Mouse (Mus musculus): ENCODE measurements at regions not wholly inside any gene's neighbourhood (a gene's known extent, or its start where the extent isn't known, plus 50 kb on each side); places are given as distances from the start of the nearest gene placed in this dataset.

- Histone ChIP-seq H3K27me3 (ENCODE audit: control insufficient read depth, insufficient read depth, insufficient read length) (no peaks in the 10 kb centered on the region), H3K4me3 (no peak overlapping the region), H3K79me2 (ENCODE audit: control insufficient read depth, insufficient read depth) (no peaks in the 10 kb centered on the region), H3K4me2 (ENCODE audit: low read depth) (no peak overlapping the region), H3ac (ENCODE audit: control insufficient read depth, insufficient read length) (no peak overlapping the region), H3K36me3 (ENCODE audit: control insufficient read depth, insufficient read depth) (no peaks in the 10 kb centered on the region)
- no peak for TF ChIP-seq REST (IDR thresholded peaks at IDR 0.05; ENCODE audit: insufficient read depth, insufficient read length)
- TF ChIP-seq POLR2A (IDR thresholded peaks at IDR 0.05; ENCODE audit: insufficient read length, low read depth) = no peak
- TF ChIP-seq MAX (IDR thresholded peaks at IDR 0.05; ENCODE audit: low read depth) = no peak
- no peak for TF ChIP-seq MYOD1 (IDR thresholded peaks at IDR 0.05; ENCODE audit: control insufficient read depth in 1 of 3, insufficient read length in 2 of 3, low read depth in 2 of 3)
- no peak for TF ChIP-seq SRF (IDR thresholded peaks at IDR 0.05; ENCODE audit: control insufficient read depth, insufficient read length, low read depth)
- TF ChIP-seq E2F4 (IDR thresholded peaks at IDR 0.05; ENCODE audit: insufficient read depth) = no peak
- TF ChIP-seq CEBPB (IDR thresholded peaks at IDR 0.05; ENCODE audit: insufficient read depth, poor library complexity, severe bottlenecking) = no peak
- no peak for TF ChIP-seq TCF3 (IDR thresholded peaks at IDR 0.05; ENCODE audit: insufficient read length, low read depth)
- no peak for TF ChIP-seq MYOG (IDR thresholded peaks at IDR 0.05; ENCODE audit: control insufficient read depth in 1 of 3, insufficient read depth in 1 of 3, insufficient read length in 2 of 3, low read depth in 2 of 3)
- TF ChIP-seq USF1 (IDR thresholded peaks at IDR 0.05; ENCODE audit: low read depth) = no peak
These were observed 205.1 kb upstream of the Epha3 start for GRCm38 (mm10) chr16:64068787-64069673.

GRCm38 (mm10) chr16:64062584-64062983 is 198.6 kb upstream of the Epha3 start:
- Histone ChIP-seq H3K4me3 (no peak overlapping the region), H3ac (ENCODE audit: control insufficient read depth, insufficient read length) (no peak overlapping the region), H3K4me2 (ENCODE audit: low read depth) (no peak overlapping the region), H3K79me2 (ENCODE audit: control insufficient read depth, insufficient read depth) (no peaks in the 10 kb centered on the region), H3K27me3 (ENCODE audit: control insufficient read depth, insufficient read depth, insufficient read length) (no peaks in the 10 kb centered on the region), H3K36me3 (ENCODE audit: control insufficient read depth, insufficient read depth) (no peaks in the 10 kb centered on the region)
- TF ChIP-seq SRF (IDR thresholded peaks at IDR 0.05; ENCODE audit: control insufficient read depth, insufficient read length, low read depth) (no peak), MYOD1 (IDR thresholded peaks at IDR 0.05; ENCODE audit: control insufficient read depth in 1 of 3, insufficient read length in 2 of 3, low read depth in 2 of 3) (no peak)

DNA sequence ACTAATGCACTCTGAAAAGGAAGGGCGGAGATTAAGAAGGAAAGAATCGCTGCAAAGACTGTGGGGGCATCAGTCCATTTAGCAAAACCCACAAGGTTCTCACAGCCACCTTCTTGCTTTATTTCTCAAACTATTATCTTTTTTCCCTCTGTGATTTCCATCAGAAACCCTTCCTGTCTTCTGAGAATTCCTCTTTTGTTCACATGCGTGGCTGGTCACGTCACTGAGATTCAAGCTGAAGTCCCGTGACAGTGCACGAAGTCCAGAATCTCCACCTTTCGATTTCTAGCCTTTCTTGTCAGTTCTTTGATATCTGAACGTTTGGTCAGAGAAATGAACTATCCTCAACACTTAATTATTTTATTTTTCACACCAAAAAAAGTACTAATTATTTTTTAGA is 194.7 kb upstream of the Epha3 start:
- Histone ChIP-seq H3K36me3 (ENCODE audit: control insufficient read depth, insufficient read depth) (no peaks in the 10 kb centered on the region), H3K27me3 (ENCODE audit: control insufficient read depth, insufficient read depth, insufficient read length) (no peaks in the 10 kb centered on the region), H3K4me3 (no peak overlapping the region), H3K79me2 (ENCODE audit: control insufficient read depth, insufficient read depth) (no peaks in the 10 kb centered on the region), H3ac (ENCODE audit: control insufficient read depth, insufficient read length) (no peak overlapping the region), H3K4me2 (ENCODE audit: low read depth) (no peak overlapping the region)
- no peak for TF ChIP-seq CEBPB (IDR thresholded peaks at IDR 0.05; ENCODE audit: insufficient read depth, poor library complexity, severe bottlenecking)
- TF ChIP-seq POLR2A (IDR thresholded peaks at IDR 0.05; ENCODE audit: insufficient read length, low read depth) = no peak
- no peak for TF ChIP-seq TCF3 (IDR thresholded peaks at IDR 0.05; ENCODE audit: insufficient read length, low read depth)
- TF ChIP-seq MAX (IDR thresholded peaks at IDR 0.05; ENCODE audit: low read depth) = no peak
- TF ChIP-seq MYOG (IDR thresholded peaks at IDR 0.05; ENCODE audit: control insufficient read depth in 1 of 3, insufficient read depth in 1 of 3, insufficient read length in 2 of 3, low read depth in 2 of 3) = no peak
- TF ChIP-seq TCF12 (IDR thresholded peaks at IDR 0.05; ENCODE audit: insufficient read depth, poor library complexity, severe bottlenecking) = no peak
- no peak for TF ChIP-seq MYOD1 (IDR thresholded peaks at IDR 0.05; ENCODE audit: control insufficient read depth in 1 of 3, insufficient read length in 2 of 3, low read depth in 2 of 3)
- TF ChIP-seq USF1 (IDR thresholded peaks at IDR 0.05; ENCODE audit: low read depth) = no peak
- no peak for TF ChIP-seq E2F4 (IDR thresholded peaks at IDR 0.05; ENCODE audit: insufficient read depth)
- TF ChIP-seq POLR2AphosphoS2 (IDR thresholded peaks at IDR 0.05; ENCODE audit: insufficient read length, low read depth) = no peak
- no peak for TF ChIP-seq SRF (IDR thresholded peaks at IDR 0.05; ENCODE audit: control insufficient read depth, insufficient read length, low read depth)
- TF ChIP-seq REST (IDR thresholded peaks at IDR 0.05; ENCODE audit: insufficient read depth, insufficient read length) = no peak

- H3K79me2 ChIP-seq (ENCODE audit: control insufficient read depth, insufficient read depth) = no peaks in the 10 kb centered on the region
- TF ChIP-seq MAX (IDR thresholded peaks at IDR 0.05; ENCODE audit: low read depth) = no peak
- TF ChIP-seq TCF12 (IDR thresholded peaks at IDR 0.05; ENCODE audit: insufficient read depth, poor library complexity, severe bottlenecking) = no peak
- TF ChIP-seq POLR2AphosphoS2 (IDR thresholded peaks at IDR 0.05; ENCODE audit: insufficient read length, low read depth) = no peak
- TF ChIP-seq E2F4 (IDR thresholded peaks at IDR 0.05; ENCODE audit: insufficient read depth) = no peak
- no peak for TF ChIP-seq CEBPB (IDR thresholded peaks at IDR 0.05; ENCODE audit: insufficient read depth, poor library complexity, severe bottlenecking)
- TF ChIP-seq USF1 (IDR thresholded peaks at IDR 0.05; ENCODE audit: low read depth) = no peak
- H3K27me3 ChIP-seq (ENCODE audit: control insufficient read depth, insufficient read depth, insufficient read length) = no peaks in the 10 kb centered on the region
- no peaks in the 10 kb centered on the region for H3K36me3 ChIP-seq (ENCODE audit: control insufficient read depth, insufficient read depth)
- no peak overlapping the region for H3K4me3 ChIP-seq
- H3ac ChIP-seq (ENCODE audit: control insufficient read depth, insufficient read length) = no peak overlapping the region
- H3K4me2 ChIP-seq (ENCODE audit: low read depth) = no peak overlapping the region
These were observed 190.4 kb upstream of the Epha3 start for GRCm38 (mm10) chr16:64054346-64054745.

- Histone ChIP-seq H3K79me2 (ENCODE audit: control insufficient read depth, insufficient read depth) (no peaks in the 10 kb centered on the region), H3K4me3 (no peak overlapping the region), H3K4me2 (ENCODE audit: low read depth) (no peak overlapping the region), H3ac (ENCODE audit: control insufficient read depth, insufficient read length) (no peak overlapping the region), H3K27me3 (ENCODE audit: control insufficient read depth, insufficient read depth, insufficient read length) (no peaks in the 10 kb centered on the region), H3K36me3 (ENCODE audit: control insufficient read depth, insufficient read depth) (no peaks in the 10 kb centered on the region)
- TF ChIP-seq MYOG (IDR thresholded peaks at IDR 0.05; ENCODE audit: control insufficient read depth in 1 of 3, insufficient read depth in 1 of 3, insufficient read length in 2 of 3, low read depth in 2 of 3) (no peak), MAX (IDR thresholded peaks at IDR 0.05; ENCODE audit: low read depth) (no peak), POLR2A (IDR thresholded peaks at IDR 0.05; ENCODE audit: insufficient read length, low read depth) (no peak)
These were observed 184.1 kb upstream of the Epha3 start for GRCm38 (mm10) chr16:64048026-64048425.

All from myocyte (in vitro differentiated cells).